Mouse (Mus musculus): ENCODE data around the gene Xndc1. TPM values are rescaled to one million over a fixed set of nuclear protein-coding genes. Genes with fewer than 3 reads are reported as not detected.

Gene Xndc1
- polyA plus RNA-seq, 1 experiment, result 18.1 TPM

- no peak overlapping the region for H3K4me3 ChIP-seq (ENCODE audit: insufficient read depth, low read length)
- TF ChIP-seq CTCF (IDR thresholded peaks at IDR 0.05; ENCODE audit: low read depth, low read length) (no peak), POLR2A (IDR thresholded peaks at IDR 0.05; ENCODE audit: borderline replicate concordance, low read depth, low read length) (no peak)
- no peak overlapping the region for H3K27ac ChIP-seq (ENCODE audit: insufficient read depth, low read depth, low read length)
- H3K4me1 ChIP-seq (ENCODE audit: control insufficient read depth, insufficient read depth, low read length), result peaks cover 5% of the 10 kb centered on the region; the same call in 1 of the 2 replicates
These were observed 37.4 kb downstream of the Xndc1 start for GRCm38 (mm10) chr7:102102696-102103095.

GRCm38 (mm10) chr7:102103555-102103954 is 38.2 kb downstream of the Xndc1 start:
- peaks cover 5% of the 10 kb centered on the region; the same call in 1 of the 2 replicates for H3K4me1 ChIP-seq (ENCODE audit: control insufficient read depth, insufficient read depth, low read length)
- H3K4me3 ChIP-seq (ENCODE audit: insufficient read depth, low read length), result no peak overlapping the region
- H3K27ac ChIP-seq (ENCODE audit: insufficient read depth, low read depth, low read length), result no peak overlapping the region
- TF ChIP-seq POLR2A (IDR thresholded peaks at IDR 0.05; ENCODE audit: borderline replicate concordance, low read depth, low read length), result no peak
- no peak for TF ChIP-seq CTCF (IDR thresholded peaks at IDR 0.05; ENCODE audit: low read depth, low read length)

GRCm38 (mm10) chr7:102104126-102104525 is 38.8 kb downstream of the Xndc1 start:
- Histone ChIP-seq H3K4me3 (ENCODE audit: insufficient read depth, low read length) (no peak overlapping the region), H3K4me1 (ENCODE audit: control insufficient read depth, insufficient read depth, low read length) (peaks cover 5% of the 10 kb centered on the region; the same call in 1 of the 2 replicates), H3K27ac (ENCODE audit: insufficient read depth, low read depth, low read length) (no peak overlapping the region)
- TF ChIP-seq CTCF (IDR thresholded peaks at IDR 0.05; ENCODE audit: low read depth, low read length) (no peak), POLR2A (IDR thresholded peaks at IDR 0.05; ENCODE audit: borderline replicate concordance, low read depth, low read length) (no peak)

GRCm38 (mm10) chr7:102106700-102107141 is 41.4 kb downstream of the Xndc1 start:
- Histone ChIP-seq H3K4me1 (ENCODE audit: control insufficient read depth, insufficient read depth, low read length) (no peaks in the 10 kb centered on the region), H3K4me3 (ENCODE audit: insufficient read depth, low read length) (no peak overlapping the region), H3K27ac (ENCODE audit: insufficient read depth, low read depth, low read length) (no peak overlapping the region)
- TF ChIP-seq CTCF (IDR thresholded peaks at IDR 0.05; ENCODE audit: low read depth, low read length), result no peak
- no peak for TF ChIP-seq POLR2A (IDR thresholded peaks at IDR 0.05; ENCODE audit: borderline replicate concordance, low read depth, low read length)

GRCm38 (mm10) chr7:102108206-102108605 is 42.9 kb downstream of the Xndc1 start:
- TF ChIP-seq CTCF (IDR thresholded peaks at IDR 0.05; ENCODE audit: low read depth, low read length) (no peak), POLR2A (IDR thresholded peaks at IDR 0.05; ENCODE audit: borderline replicate concordance, low read depth, low read length) (no peak)
- no peak overlapping the region for H3K27ac ChIP-seq (ENCODE audit: insufficient read depth, low read depth, low read length)
- H3K4me1 ChIP-seq (ENCODE audit: control insufficient read depth, insufficient read depth, low read length), result no peaks in the 10 kb centered on the region
- H3K4me3 ChIP-seq (ENCODE audit: insufficient read depth, low read length), result no peak overlapping the region

GRCm38 (mm10) chr7:102109171-102109570 is 43.9 kb downstream of the Xndc1 start, which contains the start of gene Art5:
Gene Art5 (minus strand): TSS chr7:102109489.
- no peaks in the 10 kb centered on the region for H3K4me1 ChIP-seq (ENCODE audit: control insufficient read depth, insufficient read depth, low read length)
- TF ChIP-seq POLR2A (IDR thresholded peaks at IDR 0.05; ENCODE audit: borderline replicate concordance, low read depth, low read length), result no peak
- no peak for TF ChIP-seq CTCF (IDR thresholded peaks at IDR 0.05; ENCODE audit: low read depth, low read length)
- no peak within 1 kb of the TSS for H3K27ac ChIP-seq (ENCODE audit: insufficient read depth, low read depth, low read length)
- H3K4me3 ChIP-seq (ENCODE audit: insufficient read depth, low read length), result no peak within 1 kb of the TSS

- no peak for TF ChIP-seq POLR2A (IDR thresholded peaks at IDR 0.05; ENCODE audit: borderline replicate concordance, low read depth, low read length)
- no peak for TF ChIP-seq CTCF (IDR thresholded peaks at IDR 0.05; ENCODE audit: low read depth, low read length)
- Histone ChIP-seq H3K4me1 (ENCODE audit: control insufficient read depth, insufficient read depth, low read length) (no peaks in the 10 kb centered on the region), H3K27ac (ENCODE audit: insufficient read depth, low read depth, low read length) (no peak overlapping the region), H3K4me3 (ENCODE audit: insufficient read depth, low read length) (no peak overlapping the region)
These were observed 44.4 kb downstream of the Xndc1 start for GRCm38 (mm10) chr7:102109746-102110145.

GRCm38 (mm10) chr7:102113151-102113729 is 47.9 kb downstream of the Xndc1 start:
- H3K4me1 ChIP-seq (ENCODE audit: control insufficient read depth, insufficient read depth, low read length), result no peaks in the 10 kb centered on the region
- TF ChIP-seq POLR2A (IDR thresholded peaks at IDR 0.05; ENCODE audit: borderline replicate concordance, low read depth, low read length), result no peak
- no peak overlapping the region for H3K4me3 ChIP-seq (ENCODE audit: insufficient read depth, low read length)
- no peak overlapping the region for H3K27ac ChIP-seq (ENCODE audit: insufficient read depth, low read depth, low read length)

- H3K27ac ChIP-seq (ENCODE audit: insufficient read depth, low read depth, low read length), result no peak within 1 kb of the TSS
- H3K4me1 ChIP-seq (ENCODE audit: control insufficient read depth, insufficient read depth, low read length), result no peaks in the 10 kb centered on the region
- TF ChIP-seq CTCF (IDR thresholded peaks at IDR 0.05; ENCODE audit: low read depth, low read length) (no peak), POLR2A (IDR thresholded peaks at IDR 0.05; ENCODE audit: borderline replicate concordance, low read depth, low read length) (no peak)
- no peak within 1 kb of the TSS for H3K4me3 ChIP-seq (ENCODE audit: insufficient read depth, low read length)
These were observed 51.4 kb downstream of the Xndc1 start, which contains the start of gene Chrna10 for GRCm38 (mm10) chr7:102116579-102117331. Gene Chrna10 (minus strand): TSS chr7:102116828.

- no peak overlapping the region for H3K27ac ChIP-seq (ENCODE audit: insufficient read depth, low read depth, low read length)
- H3K4me1 ChIP-seq (ENCODE audit: control insufficient read depth, insufficient read depth, low read length), result no peaks in the 10 kb centered on the region
- TF ChIP-seq CTCF (IDR thresholded peaks at IDR 0.05; ENCODE audit: low read depth, low read length) (no peak), POLR2A (IDR thresholded peaks at IDR 0.05; ENCODE audit: borderline replicate concordance, low read depth, low read length) (no peak)
- H3K4me3 ChIP-seq (ENCODE audit: insufficient read depth, low read length), result no peak overlapping the region
These were observed 52.1 kb downstream of the Xndc1 start for GRCm38 (mm10) chr7:102117382-102117781.
